Mouse (Mus musculus) kidney, postnatal 14 days (tissue): ENCODE data around the gene Aldh1a1.
"Not testable (repeated sequence)": the region's sequence is repeated elsewhere in the genome, so short reads cannot be mapped to it uniquely, and the experiment has no call there.

ENCODE experiments used
- DNase-seq: peaks from one replicate; pipeline ENCODE4 v3.0.0; 2022; ENCODE audit warnings: mixed read lengths

Aldh1a1 gene

GRCm38 (mm10) chr19:20492491-20492890, at the start of gene Aldh1a1:
Gene Aldh1a1, plus strand, starts transcription at chr19:20492715.
- DNase-seq = peak; percentile 3

GRCm38 (mm10) chr19:20447807-20448206, 44.7 kb upstream of the Aldh1a1 start:
- DNase-seq = no peak

- peak; percentile 11 for DNase-seq
Observed at GRCm38 (mm10) chr19:20449546-20449945, 43.0 kb upstream of the Aldh1a1 start.

- no peak for DNase-seq
Observed at GRCm38 (mm10) chr19:20451045-20451444, 41.5 kb upstream of the Aldh1a1 start.

- DNase-seq = peak; percentile 13
Observed at GRCm38 (mm10) chr19:20484497-20484896, 8.0 kb upstream of the Aldh1a1 start.

GRCm38 (mm10) chr19:20491950-20492349, 565 bp upstream of the Aldh1a1 start:
- DNase-seq = no peak

- DNase-seq = no peak
Observed at GRCm38 (mm10) chr19:20496476-20496875, 4.0 kb downstream of the Aldh1a1 start.

- DNase-seq = no peak
Observed at GRCm38 (mm10) chr19:20505359-20505758, 12.8 kb downstream of the Aldh1a1 start.

- DNase-seq = no peak
Observed at GRCm38 (mm10) chr19:20506936-20507615, 14.6 kb downstream of the Aldh1a1 start.

- no peak for DNase-seq
Observed at GRCm38 (mm10) chr19:20508609-20509008, 16.1 kb downstream of the Aldh1a1 start.

GRCm38 (mm10) chr19:20511971-20512370, 19.5 kb downstream of the Aldh1a1 start:
- DNase-seq = no peak

- no peak for DNase-seq
Observed at GRCm38 (mm10) chr19:20513181-20513580, 20.7 kb downstream of the Aldh1a1 start.

- DNase-seq = no peak
Observed at GRCm38 (mm10) chr19:20513688-20514361, 21.3 kb downstream of the Aldh1a1 start.

- no peak for DNase-seq
Observed at GRCm38 (mm10) chr19:20516481-20516880, 24.0 kb downstream of the Aldh1a1 start.

- not testable (repeated sequence) for DNase-seq
Observed at GRCm38 (mm10) chr19:20529156-20529555, 36.6 kb downstream of the Aldh1a1 start.

- peak; percentile 27 for DNase-seq
Observed at GRCm38 (mm10) chr19:20529921-20530696, 37.6 kb downstream of the Aldh1a1 start.

GRCm38 (mm10) chr19:20536538-20536937, 44.0 kb downstream of the Aldh1a1 start:
- no peak for DNase-seq

GRCm38 (mm10) chr19:20541044-20541443, 48.5 kb downstream of the Aldh1a1 start:
- no peak for DNase-seq

- DNase-seq = no peak
Observed at GRCm38 (mm10) chr19:20541924-20542323, 49.4 kb downstream of the Aldh1a1 start.

GRCm38 (mm10) chr19:20543816-20544215, 51.3 kb downstream of the Aldh1a1 start:
- no peak for DNase-seq

- no peak for DNase-seq
Observed at GRCm38 (mm10) chr19:20544941-20545340, 52.4 kb downstream of the Aldh1a1 start.

- DNase-seq = no peak
Observed at GRCm38 (mm10) chr19:20547025-20547424, 54.5 kb downstream of the Aldh1a1 start.

GRCm38 (mm10) chr19:20549409-20549808, 56.9 kb downstream of the Aldh1a1 start:
- DNase-seq = no peak

- no peak for DNase-seq
Observed at GRCm38 (mm10) chr19:20555365-20555764, 62.9 kb downstream of the Aldh1a1 start.
